Mouse (Mus musculus) urinary bladder, postnatal 10 days (tissue): Measurements from ENCODE around the gene Nubp1.

Experiments used
- DNase-seq: peaks from one replicate; pipeline ENCODE4 v3.0.0; 2022; ENCODE audit warnings: low spot score

The Nubp1 gene

GRCm38 (mm10) chr16:10417723-10418259 is 6.0 kb downstream of the Nubp1 start:
- DNase-seq = no peak

GRCm38 (mm10) chr16:10420447-10421054 is 8.8 kb downstream of the Nubp1 start:
- no peak for DNase-seq

DNA sequence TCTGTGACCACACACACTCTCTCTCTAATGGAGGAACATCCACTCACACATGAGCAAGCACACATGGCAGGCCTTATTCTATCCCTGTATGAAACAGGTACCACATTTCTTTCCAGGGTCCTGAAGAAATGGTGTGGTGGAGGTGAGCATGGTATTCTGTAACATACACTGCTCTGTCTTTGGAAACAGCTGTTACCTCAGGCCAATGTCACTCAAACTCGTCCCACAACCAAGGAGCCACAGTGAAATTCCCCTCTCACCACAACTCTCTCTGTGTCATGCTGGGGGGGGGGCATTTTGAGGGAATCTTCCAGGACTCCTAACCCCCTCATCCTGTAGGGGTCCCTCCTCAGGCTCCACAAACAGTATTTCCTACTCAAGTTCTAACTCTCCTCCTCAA is 20.2 kb downstream of the Nubp1 start:
- DNase-seq = no peak

DNA sequence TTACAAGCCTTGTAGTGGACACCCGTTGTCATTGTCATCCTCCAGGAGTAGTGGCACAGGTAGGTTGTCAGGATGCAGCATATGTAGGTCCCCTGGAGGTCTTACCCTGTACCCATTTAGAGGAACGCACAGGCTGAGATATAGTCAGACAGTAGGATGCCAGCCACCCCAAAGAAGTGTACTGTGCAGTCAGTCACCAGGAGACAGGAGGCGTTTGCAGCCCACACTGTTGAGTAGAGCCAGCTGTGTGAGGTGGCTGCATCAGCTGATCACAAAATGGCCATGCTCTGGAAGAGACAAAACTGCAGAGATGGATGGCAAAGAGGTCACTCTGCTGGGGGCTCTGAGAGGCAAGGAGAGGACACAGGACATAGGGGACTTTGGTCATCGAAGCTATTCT is 20.6 kb downstream of the Nubp1 start:
- DNase-seq = no peak

GRCm38 (mm10) chr16:10433344-10433743 is 21.6 kb downstream of the Nubp1 start:
- DNase-seq = no peak

DNA sequence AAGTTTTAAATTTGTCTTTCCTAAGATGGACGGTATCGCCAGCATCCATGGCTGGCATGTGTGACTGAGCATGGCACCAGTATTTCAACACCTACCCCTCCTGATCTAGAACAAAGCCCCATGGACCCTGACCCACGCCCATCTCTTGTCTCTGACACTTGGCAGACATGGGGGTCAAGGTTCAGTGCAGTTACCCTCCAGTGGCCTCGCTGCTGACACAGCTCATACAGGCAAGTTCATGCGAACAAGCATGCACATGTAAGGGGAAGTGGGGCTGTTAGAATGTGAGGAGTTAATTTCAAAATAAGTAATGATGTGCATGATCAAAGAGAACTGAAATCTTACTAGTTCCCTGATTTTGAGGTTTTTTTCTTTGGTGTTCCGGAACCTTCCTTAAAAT is 24.4 kb downstream of the Nubp1 start:
- no peak for DNase-seq

- no peak for DNase-seq
Observed at GRCm38 (mm10) chr16:10438055-10438454, 26.3 kb downstream of the Nubp1 start.

DNA sequence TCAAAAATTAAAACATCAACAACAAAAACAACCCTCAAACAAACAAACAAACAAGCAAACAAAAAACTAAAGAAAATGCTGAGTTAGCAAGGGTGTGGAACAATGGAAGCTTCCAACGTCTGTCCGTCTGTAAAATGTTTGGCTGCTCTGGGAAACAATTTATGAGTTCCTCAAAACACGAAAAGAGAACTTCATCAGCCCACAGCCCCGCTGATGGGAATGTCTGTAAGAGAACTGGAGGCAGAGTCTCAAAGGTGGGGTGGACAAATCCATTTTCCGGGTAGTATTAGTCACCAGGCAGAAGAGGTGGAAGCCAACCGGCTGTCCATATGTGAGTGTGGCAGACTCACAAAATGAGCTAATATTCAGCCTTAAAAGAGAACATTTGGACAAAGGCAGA is 29.6 kb downstream of the Nubp1 start:
- no peak for DNase-seq

DNA sequence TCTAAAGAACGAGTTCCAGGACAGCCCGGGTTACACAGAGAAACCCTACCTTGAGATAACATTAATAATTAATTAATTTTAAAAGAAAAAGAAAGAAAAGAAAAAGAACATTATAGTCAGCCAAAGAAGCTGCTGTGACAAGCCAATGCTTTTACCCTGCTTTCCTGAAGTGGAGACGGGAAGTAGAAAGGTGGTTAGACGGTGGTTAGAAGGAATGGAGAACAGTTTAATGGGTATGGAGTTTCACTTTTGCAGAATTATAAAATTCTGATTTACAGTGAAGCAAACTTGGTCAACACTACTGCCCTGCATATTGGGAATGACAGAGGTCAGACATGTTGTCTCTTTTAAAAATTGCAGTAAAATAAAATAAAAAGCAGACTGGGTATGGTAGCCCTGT is 30.0 kb downstream of the Nubp1 start:
- DNase-seq = no peak

- no peak for DNase-seq
Observed at GRCm38 (mm10) chr16:10443723-10444122, 32.0 kb downstream of the Nubp1 start.

DNA sequence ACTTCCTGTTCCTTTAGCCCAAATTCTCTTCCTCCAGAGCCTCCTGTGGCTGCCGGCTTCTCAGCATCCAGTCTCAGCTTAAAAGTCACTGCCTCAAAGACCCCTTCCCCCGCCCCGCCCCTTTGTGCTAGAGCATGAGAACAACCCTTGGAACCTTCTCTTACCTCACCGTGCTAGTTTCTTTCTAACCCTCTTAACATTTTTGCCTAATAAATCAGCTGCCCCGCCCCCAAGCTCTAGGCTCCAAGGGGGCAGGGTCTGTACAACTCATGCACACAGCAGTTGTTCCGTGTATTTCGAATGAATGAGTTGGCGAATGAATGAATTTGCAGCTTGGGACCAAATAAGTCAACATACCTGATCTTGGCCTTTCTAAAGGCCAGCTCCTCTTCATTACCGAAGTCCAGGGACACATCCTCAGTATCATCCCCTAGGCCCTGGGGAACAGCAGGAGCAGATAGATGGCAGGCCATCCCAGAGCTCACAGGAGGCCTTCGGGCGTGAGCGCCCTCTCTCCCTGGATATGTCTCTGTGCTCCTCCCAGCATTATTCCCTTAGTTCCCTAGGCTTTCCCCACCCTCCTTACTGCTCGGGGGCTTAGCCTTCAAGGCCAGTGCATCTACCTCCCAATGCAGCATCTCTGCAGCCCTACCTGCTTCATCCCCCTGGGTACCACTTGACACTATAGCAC is 35.0 kb downstream of the Nubp1 start:
- DNase-seq = no peak

DNA sequence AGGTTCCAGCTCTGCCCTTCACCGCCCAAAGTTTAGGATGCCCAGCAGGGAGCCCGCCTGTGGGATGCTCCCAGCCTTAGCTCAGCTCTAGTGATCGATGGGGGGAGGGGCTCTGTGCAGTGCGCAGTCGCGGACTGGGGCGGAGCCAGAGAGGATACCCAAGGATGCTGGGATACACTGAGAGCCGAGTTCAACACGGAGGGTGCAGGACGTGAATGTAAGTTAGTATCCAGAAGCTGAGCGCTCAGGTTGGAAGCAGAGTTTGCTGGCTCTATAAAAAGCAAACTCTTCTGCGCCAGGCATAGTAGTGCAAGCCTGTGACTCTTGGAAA is 35.5 kb downstream of the Nubp1 start, which contains the start of gene Tvp23a:
TSS of gene Tvp23a (minus strand) at position 99 of the 331 bp plus-strand sequence.
- DNase-seq = no peak

DNA sequence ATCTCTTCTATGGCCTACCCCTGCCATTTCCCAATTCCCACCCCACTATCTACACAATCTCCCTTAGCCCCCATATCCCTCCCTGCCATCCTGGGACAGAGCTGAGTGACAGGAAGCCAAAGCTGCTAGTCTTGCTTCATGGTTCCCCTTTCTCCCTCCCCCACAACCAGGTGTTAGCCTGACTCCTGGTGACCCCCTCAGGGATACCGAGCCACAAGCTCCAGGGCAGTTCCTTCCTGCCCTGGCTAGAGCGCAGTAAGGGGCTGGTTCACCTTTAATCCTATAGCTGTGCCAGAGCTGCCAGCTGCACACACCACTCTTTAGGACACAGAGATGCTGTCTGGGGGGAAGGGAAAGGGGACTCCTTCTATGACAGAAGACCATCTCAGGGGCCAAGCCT is 36.0 kb downstream of the Nubp1 start:
- DNase-seq = no peak

DNA sequence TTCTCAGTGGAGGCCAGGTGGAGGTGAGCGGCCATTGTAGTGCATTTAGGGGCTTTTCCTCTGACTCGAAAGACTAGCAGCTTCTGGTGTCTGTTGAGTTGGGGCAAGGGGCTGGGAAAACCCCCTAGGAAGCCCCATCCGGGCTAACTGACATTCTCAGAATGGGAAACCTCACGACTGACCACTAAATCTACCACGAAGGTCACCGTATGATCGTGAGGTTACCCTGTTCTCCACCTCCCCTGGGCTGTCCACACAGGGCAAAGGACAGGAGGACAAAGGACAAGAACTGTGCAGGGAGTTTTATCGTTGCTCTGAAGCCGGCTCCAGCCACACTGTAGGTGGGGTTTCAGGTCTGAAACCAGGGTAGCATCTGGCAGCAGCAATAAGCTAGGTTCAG is 37.2 kb downstream of the Nubp1 start:
- DNase-seq = no peak

- no peak for DNase-seq
Observed at GRCm38 (mm10) chr16:10451906-10452305, 40.2 kb downstream of the Nubp1 start.

DNA sequence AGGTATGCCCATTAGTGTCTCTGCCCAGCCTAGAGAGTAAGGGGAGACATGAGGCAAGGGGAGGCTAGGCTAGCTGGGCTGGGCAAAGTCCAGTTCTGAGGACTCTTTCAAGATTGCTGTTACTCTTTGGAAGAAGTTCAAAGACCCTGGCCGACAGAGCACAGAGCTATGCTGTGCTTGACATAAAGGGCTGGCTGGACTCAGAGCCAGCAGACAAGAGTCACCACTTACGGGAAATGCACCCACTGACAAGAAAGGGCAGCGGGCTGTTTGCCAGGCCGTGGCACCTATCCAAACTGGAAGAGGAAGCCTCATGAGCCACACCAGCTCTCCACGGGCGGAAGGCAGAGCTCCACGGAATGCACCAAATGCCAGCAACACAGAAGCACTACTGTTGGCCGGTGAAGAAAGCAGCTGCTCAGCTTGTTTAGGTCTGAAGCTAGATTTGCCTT is 40.7 kb downstream of the Nubp1 start:
- peak; percentile 12 for DNase-seq

- DNase-seq = no peak
Observed at GRCm38 (mm10) chr16:10453872-10454582, 42.3 kb downstream of the Nubp1 start.

- DNase-seq = no peak
Observed at GRCm38 (mm10) chr16:10454583-10454974, 42.8 kb downstream of the Nubp1 start.

GRCm38 (mm10) chr16:10460188-10460587 is 48.4 kb downstream of the Nubp1 start:
- DNase-seq = no peak

- DNase-seq = no peak
Observed at GRCm38 (mm10) chr16:10461178-10461577, 49.4 kb downstream of the Nubp1 start.

GRCm38 (mm10) chr16:10465011-10465681 is 53.4 kb downstream of the Nubp1 start:
- no peak for DNase-seq

DNA sequence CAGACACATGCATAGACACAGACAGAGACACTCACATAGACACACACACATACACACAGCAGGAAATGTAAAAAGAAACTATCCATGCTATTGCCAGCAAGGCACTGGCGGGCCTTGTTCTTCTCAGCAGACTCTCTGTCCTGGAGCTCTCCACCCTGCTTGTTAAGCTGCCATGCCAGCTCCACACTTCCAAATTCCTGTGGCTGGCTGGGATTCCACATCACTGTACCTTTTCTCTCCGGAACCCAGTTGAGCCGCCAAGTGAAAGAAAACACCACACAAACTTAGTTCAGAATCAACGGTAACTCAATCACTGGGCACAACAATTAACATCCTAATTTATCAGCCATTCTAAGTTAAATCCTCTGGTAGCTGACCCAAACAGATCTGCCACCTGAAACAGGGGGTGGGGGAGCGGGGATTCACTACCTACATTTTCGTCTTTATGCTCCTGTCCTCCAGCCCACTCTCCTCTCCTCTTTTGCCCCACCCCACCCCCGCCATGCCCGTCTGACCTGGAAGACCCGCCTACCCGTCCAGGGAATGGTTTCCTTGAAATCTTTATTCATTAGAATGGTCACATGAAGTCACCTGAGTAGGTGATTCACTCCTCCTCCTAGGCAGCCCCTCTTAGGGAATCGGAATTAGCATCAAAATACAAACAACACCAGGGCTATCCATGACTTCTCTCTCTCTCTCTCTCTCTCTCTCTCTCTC is 55.8 kb downstream of the Nubp1 start:
- DNase-seq = no peak
